Mouse (Mus musculus) liver, embryonic 11.5 days (tissue): Measurements from ENCODE around the gene Frmd4a. TPM values are rescaled to one million over a fixed set of nuclear protein-coding genes. Genes with fewer than 3 reads are reported as not detected.

Experiments used
- ATAC-seq: fragments of 200-750 bp; cut with Nextera tagmentation; replicated peaks from 2 replicates; pipeline ENCODE4 v1.8.0; 2017; ENCODE audit warnings: moderate number of reproducible peaks, mild to moderate bottlenecking, moderate TSS enrichment, moderate library complexity; ENCODE audit not compliant: low FRiP score
- DNase-seq: peaks from one replicate; pipeline ENCODE4 v3.0.0-alpha.2; 2017; ENCODE audit warnings: low spot score
- H3K27ac ChIP-seq: fragments of 300-500 bp; sonication (generic); 2 replicates; pipeline ENCODE4 v1.5.1; 2014; ENCODE audit warnings: mild to moderate bottlenecking, low read depth, low read length, control low read depth
- H3K27me3 ChIP-seq: fragments of 300-500 bp; sonication (generic); replicated peaks from 2 replicates; pipeline ENCODE4 v1.6.1; 2014; ENCODE audit warnings: low read length, mixed read lengths; ENCODE audit not compliant: control insufficient read depth, insufficient read depth
- H3K36me3 ChIP-seq: fragments of 300-500 bp; sonication (generic); 2 replicates; pipeline ENCODE4 v1.6.1; 2014; ENCODE audit warnings: mild to moderate bottlenecking, low read length, moderate library complexity, mixed read lengths; ENCODE audit not compliant: control insufficient read depth, insufficient read depth
- H3K4me1 ChIP-seq: fragments of 300-500 bp; sonication (generic); replicated peaks from 2 replicates; pipeline ENCODE4 v1.6.1; 2014; ENCODE audit warnings: low read length, mixed read lengths; ENCODE audit not compliant: control insufficient read depth, insufficient read depth
- H3K4me2 ChIP-seq: fragments of 300-500 bp; sonication (generic); 2 replicates; pipeline ENCODE4 v1.6.1; 2014; ENCODE audit warnings: mild to moderate bottlenecking, control low read depth, moderate library complexity
- H3K4me3 ChIP-seq: fragments of 300-500 bp; sonication (generic); 2 replicates; pipeline ENCODE4 v1.5.1; 2014; ENCODE audit warnings: low read depth, low read length, control low read depth
- H3K9ac ChIP-seq: fragments of 300-500 bp; sonication (generic); 2 replicates; pipeline ENCODE4 v1.6.1; 2014; ENCODE audit warnings: low read depth, low read length, control low read depth
- H3K9me3 ChIP-seq: fragments of 300-500 bp; sonication (generic); 2 replicates; pipeline ENCODE4 v1.6.1; 2016; ENCODE audit warnings: low read length, inconsistent platforms, mixed read lengths; ENCODE audit not compliant: control insufficient read depth
- WGBS: fragments of 180-500 bp; shearing (Covaris S2); extraction: QIAGEN DNeasy Blood & Tissue Kit; methylation state at CpG from one replicate; pipeline ENCODE4 v1.1.7; 2014; 5-methylcytosine and 5-hydroxymethylcytosine counted together
- polyA plus RNA-seq: library from polyadenylated mRNA; unstranded; fragments of >200 nt; fragmentation: Nextera tagmentation; extraction: Ambion mirVana; gene quantifications from 2 replicates; pipeline ENCODE4 v1.2.1, GENCODE M21; 2014

Gene Frmd4a
- polyA plus RNA-seq, 1 experiment from 2014 or later = 18.6 TPM

- DNase-seq (no peak), ATAC-seq (no peak)
- Histone ChIP-seq H3K27ac (no peak overlapping the region), H3K4me3 (no peak overlapping the region), H3K4me2 (no peak overlapping the region), H3K9ac (no peak overlapping the region), H3K36me3 (no peaks in the 10 kb centered on the region), H3K4me1 (no peaks in the 10 kb centered on the region), H3K27me3 (no peaks in the 10 kb centered on the region), H3K9me3 (no peaks in the 10 kb centered on the region)
- WGBS = 81% methylated on average over 10 of the region's 10 CpGs
Measured at GRCm38 (mm10) chr2:4169726-4170125, 152.2 kb downstream of the Frmd4a start.

GRCm38 (mm10) chr2:4170189-4170588 lies 152.7 kb downstream of the Frmd4a start:
- ATAC-seq (no peak), DNase-seq (no peak)
- no peaks in the 10 kb centered on the region for H3K4me1 ChIP-seq
- H3K36me3 ChIP-seq = no peaks in the 10 kb centered on the region
- H3K4me3 ChIP-seq = no peak overlapping the region
- H3K9ac ChIP-seq = no peak overlapping the region
- 76% methylated on average over 4 of the region's 4 CpGs for WGBS
- no peak overlapping the region for H3K4me2 ChIP-seq
- H3K27ac ChIP-seq = no peak overlapping the region
- H3K27me3 ChIP-seq = no peaks in the 10 kb centered on the region
- no peaks in the 10 kb centered on the region for H3K9me3 ChIP-seq

GRCm38 (mm10) chr2:4184991-4185390 lies 167.5 kb downstream of the Frmd4a start:
- Histone ChIP-seq H3K9ac (no peak overlapping the region), H3K4me1 (no peaks in the 10 kb centered on the region), H3K27me3 (no peaks in the 10 kb centered on the region), H3K4me3 (no peak overlapping the region), H3K36me3 (no peaks in the 10 kb centered on the region), H3K4me2 (no peak overlapping the region), H3K9me3 (no peaks in the 10 kb centered on the region), H3K27ac (no peak overlapping the region)
- WGBS = 86% methylated on average over 8 of the region's 8 CpGs
- DNase-seq = no peak
- no peak for ATAC-seq

GRCm38 (mm10) chr2:4187521-4187920 lies 170.0 kb downstream of the Frmd4a start:
- no peaks in the 10 kb centered on the region for H3K27me3 ChIP-seq
- no peak for DNase-seq

GRCm38 (mm10) chr2:4188303-4188702 lies 170.8 kb downstream of the Frmd4a start:
- 50% methylated on average over 3 of the region's 3 CpGs for WGBS
- Histone ChIP-seq H3K27ac (no peak overlapping the region), H3K4me1 (no peaks in the 10 kb centered on the region), H3K9ac (no peak overlapping the region), H3K9me3 (no peaks in the 10 kb centered on the region), H3K4me2 (no peak overlapping the region), H3K27me3 (no peaks in the 10 kb centered on the region), H3K36me3 (no peaks in the 10 kb centered on the region), H3K4me3 (no peak overlapping the region)
- DNase-seq (no peak), ATAC-seq (no peak)

More at GRCm38 (mm10) chr2:4187521-4187920, 170.0 kb downstream of the Frmd4a start:
- Histone ChIP-seq H3K4me1 (no peaks in the 10 kb centered on the region), H3K9me3 (no peaks in the 10 kb centered on the region), H3K27ac (no peak overlapping the region), H3K4me3 (no peak overlapping the region), H3K4me2 (no peak overlapping the region), H3K9ac (no peak overlapping the region), H3K36me3 (no peaks in the 10 kb centered on the region)
- no peak for ATAC-seq
- 63% methylated on average over 4 of the region's 4 CpGs for WGBS

GRCm38 (mm10) chr2:4190345-4190744 lies 172.8 kb downstream of the Frmd4a start:
- no peaks in the 10 kb centered on the region for H3K27me3 ChIP-seq
- ATAC-seq = no peak

GRCm38 (mm10) chr2:4190995-4191394 lies 173.5 kb downstream of the Frmd4a start:
- no peak overlapping the region for H3K27ac ChIP-seq
- no peak overlapping the region for H3K4me2 ChIP-seq
- H3K36me3 ChIP-seq = no peaks in the 10 kb centered on the region
- no peaks in the 10 kb centered on the region for H3K27me3 ChIP-seq
- DNase-seq = no peak
- 72% methylated on average over 5 of the region's 5 CpGs for WGBS
- H3K4me1 ChIP-seq = no peaks in the 10 kb centered on the region
- no peaks in the 10 kb centered on the region for H3K9me3 ChIP-seq
- H3K4me3 ChIP-seq = no peak overlapping the region
- no peak overlapping the region for H3K9ac ChIP-seq
- no peak for ATAC-seq

More at GRCm38 (mm10) chr2:4190345-4190744, 172.8 kb downstream of the Frmd4a start:
- DNase-seq = no peak
- no peak overlapping the region for H3K4me3 ChIP-seq
- no peaks in the 10 kb centered on the region for H3K36me3 ChIP-seq
- no peaks in the 10 kb centered on the region for H3K4me1 ChIP-seq
- H3K9me3 ChIP-seq = no peaks in the 10 kb centered on the region
- H3K27ac ChIP-seq = no peak overlapping the region
- H3K9ac ChIP-seq = no peak overlapping the region
- H3K4me2 ChIP-seq = no peak overlapping the region
- 74% methylated on average over 3 of the region's 3 CpGs for WGBS

- Histone ChIP-seq H3K4me3 (no peak overlapping the region), H3K9ac (no peak overlapping the region), H3K36me3 (no peaks in the 10 kb centered on the region), H3K9me3 (no peaks in the 10 kb centered on the region), H3K4me1 (no peaks in the 10 kb centered on the region), H3K4me2 (no peak overlapping the region), H3K27me3 (no peaks in the 10 kb centered on the region), H3K27ac (no peak overlapping the region)
- DNase-seq (no peak), ATAC-seq (no peak)
Measured at GRCm38 (mm10) chr2:4193206-4193605, 175.7 kb downstream of the Frmd4a start.

GRCm38 (mm10) chr2:4194324-4195014 lies 177.0 kb downstream of the Frmd4a start:
- Histone ChIP-seq H3K27me3 (no peaks in the 10 kb centered on the region), H3K36me3 (no peaks in the 10 kb centered on the region), H3K4me1 (no peaks in the 10 kb centered on the region), H3K4me2 (no peak overlapping the region), H3K4me3 (no peak overlapping the region), H3K27ac (no peak overlapping the region), H3K9me3 (no peaks in the 10 kb centered on the region), H3K9ac (no peak overlapping the region)
- 76% methylated on average over 9 of the region's 9 CpGs for WGBS
- DNase-seq (no peak), ATAC-seq (no peak)
